Mouse (Mus musculus) stomach, postnatal 0 days (tissue): ENCODE data around the gene Plxnb2.

Experiments
- CTCF ChIP-seq: IDR thresholded peaks from 2 replicates; pipeline ENCODE4 v1.5.1; 2016; ENCODE audit warnings: antibody characterized with exemption, low read depth, mild to moderate bottlenecking, moderate library complexity
- EP300 ChIP-seq: optimal IDR thresholded peaks from 2 replicates; pipeline ENCODE3; 2016; ENCODE audit warnings: antibody characterized with exemption

DNA sequence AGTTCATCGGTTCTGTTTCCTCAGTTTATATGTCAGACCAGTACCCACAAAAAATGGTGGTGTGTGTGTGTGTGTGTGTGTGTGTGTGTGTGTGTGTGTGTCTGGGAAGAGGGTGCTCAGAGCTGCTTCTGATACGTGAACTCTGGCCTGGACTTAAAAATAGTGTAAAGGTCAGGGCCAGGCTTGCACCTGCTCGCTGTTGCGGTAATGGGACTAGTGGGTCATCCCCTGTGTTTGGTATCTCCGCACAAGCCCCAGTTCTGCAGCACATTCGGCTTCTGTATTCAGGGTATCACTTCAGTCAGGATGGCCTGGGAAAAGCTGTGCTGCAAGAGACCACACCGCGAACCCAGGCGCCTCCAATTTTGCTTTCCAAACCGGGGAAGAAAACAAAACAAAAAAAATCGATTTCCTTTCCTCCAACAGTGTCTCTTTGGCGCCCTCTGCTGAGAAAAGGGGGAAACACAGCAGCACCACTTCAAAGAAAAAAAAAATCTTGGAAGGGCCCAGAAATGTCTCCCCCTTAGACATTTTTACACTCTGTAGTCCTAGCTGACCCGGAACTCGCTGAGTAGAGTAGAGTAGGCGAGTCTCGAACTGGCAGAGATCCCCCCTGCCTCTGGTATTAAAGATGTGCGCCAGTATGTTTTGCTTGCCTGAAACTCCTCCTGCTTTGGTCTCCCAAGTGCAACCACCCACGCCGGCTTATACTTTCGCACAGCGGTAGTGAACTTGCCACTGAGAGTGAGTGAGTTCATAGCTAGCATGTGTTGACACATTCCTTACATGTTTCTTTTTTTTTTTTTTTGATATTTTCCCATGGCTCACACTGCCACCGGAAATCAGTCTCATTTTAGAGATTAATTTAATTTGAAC lies 29.5 kb upstream of the Plxnb2 start:
- TF ChIP-seq EP300: no peak
- peak; percentile 86 for TF ChIP-seq CTCF
